Mouse (Mus musculus): Measurements from ENCODE around the gene Myo1g.

Myo1g gene

DNA sequence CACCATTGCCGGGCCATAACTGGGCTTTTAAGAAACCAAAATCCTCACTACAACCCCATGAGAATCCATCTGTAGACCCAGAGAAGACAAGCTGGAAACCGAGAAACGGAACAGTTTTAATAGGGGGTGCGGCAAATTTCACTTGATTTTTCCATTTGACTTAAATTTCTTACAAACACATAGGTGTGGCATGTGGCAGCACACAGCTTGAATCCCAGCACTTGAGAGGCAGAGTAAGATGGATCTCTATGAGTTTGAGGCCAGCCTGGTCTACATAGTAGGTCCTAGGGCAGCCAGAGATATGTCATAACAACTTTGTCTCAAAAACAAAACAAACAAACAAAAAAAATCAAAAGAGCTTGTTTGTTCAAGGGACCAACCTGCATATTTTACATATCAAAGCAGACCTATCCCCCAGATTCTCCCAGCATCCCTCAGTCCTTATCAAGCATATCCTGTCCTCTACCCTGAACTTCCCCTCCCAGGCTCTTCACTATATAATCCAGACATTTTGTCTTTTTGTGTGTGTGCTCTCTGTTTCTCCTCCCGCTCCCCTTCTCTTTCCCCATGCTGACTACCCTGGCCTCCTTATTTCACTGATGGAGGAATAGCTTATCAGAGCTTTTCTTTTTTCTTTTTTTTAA, 32.6 kb downstream of the Myo1g start:
- DNase-seq (ENCODE audit: low spot score) = no peak

GRCm38 (mm10) chr11:6487496-6487895, 33.3 kb downstream of the Myo1g start:
- no peak for DNase-seq (ENCODE audit: low spot score)

DNA sequence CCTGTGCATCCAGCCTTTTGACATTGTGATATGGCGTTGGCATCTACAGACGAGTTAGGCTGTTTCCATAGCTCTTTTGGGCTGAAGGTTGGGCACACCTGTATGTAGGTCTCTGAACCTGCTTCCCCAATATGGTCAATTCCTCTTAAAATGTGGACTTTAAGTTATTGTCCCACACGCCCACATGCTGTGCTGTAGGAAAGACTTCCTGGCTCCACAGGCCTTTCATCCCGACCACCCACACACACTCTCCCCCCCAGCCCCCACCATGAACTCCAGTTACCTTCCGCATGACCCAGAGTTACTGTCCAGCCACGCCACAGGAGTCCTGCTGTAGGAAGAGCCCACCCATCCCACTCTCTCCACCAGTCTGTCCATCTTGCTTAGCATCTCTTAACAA, 33.8 kb downstream of the Myo1g start:
- DNase-seq (ENCODE audit: low spot score) = no peak

DNA sequence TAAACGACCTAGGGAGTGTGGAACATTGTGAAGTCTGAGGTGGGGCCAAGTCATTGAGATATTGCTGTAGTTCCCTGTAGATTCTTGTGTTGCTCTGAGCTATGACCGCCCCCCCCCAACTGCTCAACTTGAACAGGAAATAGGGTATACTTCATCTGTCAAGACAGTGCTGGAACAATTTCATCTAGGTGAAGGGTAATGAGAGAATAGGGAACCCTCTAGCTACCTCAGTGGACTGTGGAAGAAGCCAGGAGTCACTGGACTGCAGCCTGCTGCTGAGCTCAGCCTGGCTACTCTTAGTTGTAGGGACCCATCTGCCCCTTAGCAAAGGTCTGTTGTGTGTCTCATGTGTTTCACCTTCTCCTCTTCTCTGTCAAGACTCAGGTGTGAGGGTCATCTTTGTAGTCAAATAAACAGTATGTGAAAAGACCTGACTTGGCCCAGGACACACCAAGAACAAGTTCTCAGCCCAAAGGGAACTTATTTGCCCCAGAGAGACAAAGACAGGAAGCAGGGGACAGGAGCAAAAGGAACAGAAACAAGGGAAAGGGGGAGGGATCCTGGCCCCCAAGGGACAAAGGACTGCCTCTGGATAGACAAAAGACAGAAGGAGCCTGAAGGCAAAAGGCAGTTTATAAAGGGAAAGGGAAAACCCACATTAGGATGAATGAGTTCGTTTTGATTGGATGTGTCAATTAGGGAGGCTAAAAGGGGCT, 36.4 kb downstream of the Myo1g start:
- DNase-seq (ENCODE audit: low spot score) = no peak

DNA sequence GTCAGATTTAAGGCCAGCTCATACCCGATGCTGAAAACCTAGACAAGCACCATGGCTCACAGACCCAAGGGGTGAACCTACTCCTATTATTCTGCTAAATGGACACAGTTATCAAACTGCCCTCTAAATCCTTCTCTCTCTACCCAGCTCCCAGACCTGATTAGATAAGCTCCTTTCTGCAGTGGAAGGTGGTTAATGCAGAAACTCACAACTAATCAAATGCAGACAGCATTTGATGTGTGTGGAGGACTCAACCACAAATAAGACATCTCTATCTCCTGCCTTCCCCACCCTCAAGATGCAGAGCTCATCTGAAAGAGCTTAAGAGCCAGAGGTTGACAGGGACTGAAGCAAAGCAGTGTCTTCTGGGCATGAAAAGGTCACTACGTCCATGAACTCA, 37.7 kb downstream of the Myo1g start:
- no peak for DNase-seq (ENCODE audit: low spot score)

GRCm38 (mm10) chr11:6481669-6482185, 39.0 kb downstream of the Myo1g start:
- no peak for DNase-seq (ENCODE audit: low spot score)

DNA sequence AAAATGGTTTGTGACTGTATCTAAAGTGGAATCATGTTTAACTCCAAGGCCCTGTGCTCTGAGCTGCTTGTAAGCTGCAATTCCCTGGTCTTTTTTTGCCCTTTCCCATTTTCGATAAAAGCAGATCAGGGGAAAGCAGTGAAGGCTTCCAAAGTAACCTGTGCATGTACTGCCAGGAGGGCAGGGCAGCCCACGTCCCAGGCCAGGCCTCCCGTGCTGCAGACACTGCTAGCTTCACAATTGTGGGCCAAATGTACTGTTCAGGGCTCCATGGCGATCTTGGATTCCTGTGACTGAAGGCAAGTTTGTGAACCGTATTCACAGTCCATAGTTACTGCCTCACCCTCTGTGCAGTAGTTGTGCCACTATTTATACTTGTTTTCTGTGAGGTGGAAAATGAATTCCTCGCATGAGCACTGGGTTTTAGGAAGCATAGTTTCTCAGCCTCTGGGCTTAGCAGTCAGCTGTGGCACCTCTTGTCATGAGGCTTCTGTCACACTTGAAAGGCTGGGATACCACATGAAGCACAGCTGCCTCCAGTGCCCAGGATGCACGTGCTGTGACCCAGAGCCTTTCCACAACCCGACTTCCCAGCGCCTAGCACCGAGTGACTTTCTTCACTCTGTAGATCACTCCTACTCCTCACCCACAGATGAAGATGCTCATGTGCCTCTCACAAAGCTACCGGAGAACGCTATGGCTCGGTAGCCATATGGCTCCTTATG, 39.9 kb downstream of the Myo1g start:
- no peak for DNase-seq (ENCODE audit: low spot score)

DNA sequence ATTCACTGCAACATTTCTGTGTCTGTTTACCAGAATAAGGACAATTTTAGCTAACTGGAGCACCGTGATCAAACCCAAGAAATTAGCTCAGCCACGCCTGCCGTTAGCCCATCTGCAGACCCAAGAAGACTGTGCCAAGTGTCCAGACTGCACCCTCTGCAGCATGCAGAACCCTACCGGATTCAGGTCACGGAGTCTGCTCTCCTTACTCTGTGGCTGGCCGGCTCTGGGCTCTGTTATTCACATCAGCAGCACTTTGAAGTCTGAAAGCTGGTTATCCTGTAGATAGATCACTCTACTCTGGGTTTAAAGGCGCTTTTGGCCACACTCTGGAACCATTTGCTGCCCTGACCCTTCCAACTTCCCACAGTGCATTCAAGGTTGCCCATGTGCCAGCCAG, 40.6 kb downstream of the Myo1g start:
- no peak for DNase-seq (ENCODE audit: low spot score)

DNA sequence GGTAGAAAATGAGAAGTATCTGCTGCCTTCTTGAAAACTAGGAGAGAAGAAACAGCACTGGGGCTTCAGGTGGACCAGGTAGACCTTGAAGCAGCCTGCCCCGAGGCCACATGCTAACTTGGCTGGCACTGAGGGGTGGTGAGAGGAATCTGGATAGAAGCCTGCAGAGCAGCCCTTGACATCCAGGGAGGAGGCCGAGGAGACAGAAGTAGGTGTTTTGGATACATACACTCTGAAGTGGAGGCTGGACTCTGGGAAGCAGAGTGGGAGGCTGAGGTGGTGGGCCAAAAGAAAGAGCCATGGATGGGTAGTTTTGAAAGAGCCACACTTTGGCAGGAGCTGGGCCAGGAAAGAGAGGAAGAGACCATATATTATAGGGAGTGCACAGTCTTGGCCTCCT, 41.5 kb downstream of the Myo1g start:
- no peak for DNase-seq (ENCODE audit: low spot score)

GRCm38 (mm10) chr11:6477350-6477749, 43.4 kb downstream of the Myo1g start:
- no peak for DNase-seq (ENCODE audit: low spot score)

DNA sequence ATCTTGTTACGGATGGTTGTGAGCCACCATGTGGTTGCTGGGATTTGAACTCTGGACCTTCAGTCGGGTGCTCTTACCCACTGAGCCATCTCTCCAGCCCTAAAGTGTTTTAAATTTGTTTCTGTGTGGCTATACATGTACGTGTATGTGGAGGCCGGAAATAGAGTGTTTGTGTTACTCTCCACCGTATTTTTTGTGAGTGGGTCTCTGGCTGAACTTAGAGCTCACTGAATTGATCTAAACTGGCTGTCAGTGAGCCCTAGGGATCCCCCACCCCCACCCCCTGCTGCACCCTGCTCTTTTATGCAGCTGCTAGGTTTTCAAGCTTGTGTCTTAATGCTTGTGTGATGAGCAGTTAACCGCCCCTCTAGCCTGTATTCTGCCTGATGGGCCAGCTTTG, 43.9 kb downstream of the Myo1g start:
- no peak for DNase-seq (ENCODE audit: low spot score)

- DNase-seq (ENCODE audit: low spot score) = peak; percentile 92
Observed at GRCm38 (mm10) chr11:6475867-6476484, 44.8 kb downstream of the Myo1g start, which contains the start of gene Purb. Purb (minus strand) TSS chr11:6475917.

GRCm38 (mm10) chr11:6474874-6475731, 45.7 kb downstream of the Myo1g start:
- DNase-seq (ENCODE audit: low spot score) = peak; percentile 53

DNA sequence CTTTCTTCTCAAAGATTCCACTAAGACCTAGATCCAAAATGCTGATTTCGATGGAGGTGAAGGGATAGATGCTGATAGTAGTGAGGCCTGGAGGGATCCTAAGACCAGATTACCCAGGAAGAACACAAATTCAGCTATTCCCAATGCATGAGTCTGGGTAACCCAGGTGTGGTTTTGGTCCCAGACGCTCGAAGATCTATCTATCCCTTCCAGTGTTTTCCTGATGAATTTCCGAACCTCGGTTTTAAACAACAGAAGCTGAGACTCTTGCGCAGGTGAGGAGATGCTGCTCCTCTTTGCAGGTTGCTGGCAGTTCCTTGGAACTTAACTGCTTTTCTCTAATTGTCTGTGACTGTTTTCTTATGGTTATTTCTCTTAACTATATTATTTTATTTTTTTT, 46.4 kb downstream of the Myo1g start:
- DNase-seq (ENCODE audit: low spot score) = no peak

DNA sequence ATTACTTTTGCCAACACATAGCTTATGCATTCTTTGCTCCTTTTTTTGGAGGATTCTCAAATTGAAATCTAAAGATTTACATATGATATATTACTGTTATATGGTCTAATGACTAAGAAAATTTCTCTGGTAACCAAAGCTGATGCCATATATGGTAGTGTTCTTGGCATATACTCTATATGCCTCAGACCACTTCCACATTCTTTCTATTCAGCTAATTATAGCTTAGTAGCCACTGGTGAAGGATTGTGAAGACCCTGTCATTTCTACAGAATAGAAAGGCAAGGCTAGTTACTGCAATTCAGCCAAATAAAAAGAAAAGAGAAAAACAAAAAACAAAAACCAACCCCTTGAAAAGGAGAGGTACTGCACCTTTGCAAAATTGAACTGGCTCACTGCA, 48.7 kb downstream of the Myo1g start:
- DNase-seq (ENCODE audit: low spot score) = no peak

DNA sequence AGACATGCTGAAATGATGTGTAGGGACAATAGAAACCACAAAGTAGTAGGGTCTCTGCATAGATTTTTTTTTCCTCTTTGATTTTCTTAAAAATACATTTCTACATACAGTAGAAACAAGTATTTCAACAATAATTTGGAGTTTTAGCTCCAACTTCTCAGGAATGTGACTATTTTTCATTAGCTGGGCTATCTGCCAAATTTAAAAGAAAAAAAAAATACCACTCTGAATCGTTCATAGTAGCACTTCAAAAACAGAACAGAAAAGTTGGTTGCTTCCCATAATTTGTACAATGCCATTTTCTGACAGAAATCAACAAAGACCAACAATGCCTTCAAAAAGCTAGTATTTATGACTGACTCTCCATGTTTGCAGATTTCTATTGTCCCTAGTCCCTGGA, 49.3 kb downstream of the Myo1g start:
- no peak for DNase-seq (ENCODE audit: low spot score)

GRCm38 (mm10) chr11:6471054-6471453, 49.7 kb downstream of the Myo1g start:
- DNase-seq (ENCODE audit: low spot score) = no peak

DNA sequence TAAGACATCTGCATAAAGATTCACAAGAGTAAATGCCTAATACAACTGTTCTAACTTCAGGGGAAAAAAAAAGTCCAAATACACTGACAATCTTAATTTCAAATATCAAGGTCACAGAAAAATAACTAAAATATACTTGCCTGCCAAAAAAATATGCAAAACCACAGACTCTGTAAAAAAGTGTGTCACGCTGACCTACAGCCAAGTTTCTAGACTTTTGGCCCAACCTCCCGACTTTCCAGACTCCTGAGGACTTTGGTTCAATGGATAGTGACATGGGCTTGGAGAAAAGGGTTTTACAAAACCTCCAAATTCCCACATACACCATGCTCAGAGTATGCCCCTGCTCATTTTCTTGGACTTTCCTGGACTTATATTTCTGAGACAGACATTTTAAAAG, 52.2 kb downstream of the Myo1g start:
- no peak for DNase-seq (ENCODE audit: low spot score)

DNA sequence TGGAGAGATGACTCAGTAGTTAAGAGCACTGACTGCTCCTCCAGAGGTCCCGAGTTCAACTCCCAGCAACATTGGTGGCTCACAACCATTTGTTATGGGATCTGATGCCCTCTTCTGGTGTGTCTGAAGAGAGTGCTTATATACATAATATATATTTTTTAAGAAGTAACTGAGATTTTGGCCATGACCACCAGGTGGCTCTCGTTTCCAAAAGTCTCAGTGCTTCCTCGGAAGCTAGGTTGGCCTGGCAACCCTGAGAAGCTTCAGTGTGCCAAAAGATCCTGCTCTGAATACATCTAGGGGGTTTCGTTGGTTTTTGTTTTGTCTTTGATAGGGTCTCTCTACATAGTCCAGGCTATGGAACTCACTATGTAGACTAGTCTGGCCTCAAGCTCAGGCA, 55.6 kb downstream of the Myo1g start:
- DNase-seq (ENCODE audit: low spot score) = peak; percentile 67

- DNase-seq (ENCODE audit: low spot score) = no peak
Observed at GRCm38 (mm10) chr11:6463159-6463837, 57.5 kb downstream of the Myo1g start.
